Mouse (Mus musculus) forebrain, embryonic 11.5 days (tissue): ENCODE data around the gene Hspb11. TPM values are rescaled to one million over a fixed set of nuclear protein-coding genes. Genes with fewer than 3 reads are reported as not detected.

Source experiments
- ATAC-seq: fragments of 200-750 bp; cut with Nextera tagmentation; replicated peaks from 2 replicates; pipeline ENCODE4 v1.8.0; 2017; ENCODE audit warnings: moderate TSS enrichment; ENCODE audit not compliant: low FRiP score
- DNase-seq: peaks from one replicate; pipeline ENCODE4 v3.0.0-alpha.2; 2017; ENCODE audit warnings: low spot score
- H3K27ac ChIP-seq: fragments of 300-500 bp; sonication (generic); 2 replicates; pipeline ENCODE4 v1.5.1; 2014; ENCODE audit warnings: low read depth, low read length
- H3K27me3 ChIP-seq: fragments of 300-500 bp; sonication (generic); 2 replicates; pipeline ENCODE4 v1.6.1; 2014; ENCODE audit warnings: mild to moderate bottlenecking, low read length, mixed read lengths; ENCODE audit not compliant: control insufficient read depth, insufficient read depth
- H3K36me3 ChIP-seq: fragments of 300-500 bp; sonication (generic); 2 replicates; pipeline ENCODE4 v1.6.1; 2014; ENCODE audit warnings: mild to moderate bottlenecking, low read length, moderate library complexity, mixed read lengths; ENCODE audit not compliant: control insufficient read depth, insufficient read depth
- H3K4me1 ChIP-seq: fragments of 300-500 bp; sonication (generic); replicated peaks from 2 replicates; pipeline ENCODE4 v1.6.1; 2014; ENCODE audit warnings: low read length, mixed read lengths; ENCODE audit not compliant: control insufficient read depth, insufficient read depth
- H3K4me2 ChIP-seq: fragments of 300-500 bp; sonication (generic); 2 replicates; pipeline ENCODE4 v1.6.1; 2014; ENCODE audit warnings: low read depth, mild to moderate bottlenecking, low read length, moderate library complexity, mixed read lengths; ENCODE audit not compliant: severe bottlenecking
- H3K4me3 ChIP-seq: fragments of 300-500 bp; sonication (generic); 2 replicates; pipeline ENCODE4 v1.5.1; 2014; ENCODE audit warnings: low read depth, low read length
- H3K9ac ChIP-seq: fragments of 300-500 bp; sonication (generic); 2 replicates; pipeline ENCODE4 v1.6.1; 2014; ENCODE audit warnings: low read length
- H3K9me3 ChIP-seq: fragments of 300-500 bp; sonication (generic); 2 replicates; pipeline ENCODE4 v1.6.1; 2016; ENCODE audit warnings: low read length, mixed read lengths; ENCODE audit not compliant: control insufficient read depth
- WGBS: fragments of 180-500 bp; shearing (Covaris S2); extraction: QIAGEN DNeasy Blood & Tissue Kit; methylation state at CpG from one replicate; pipeline ENCODE4 v1.1.7; 2014; 5-methylcytosine and 5-hydroxymethylcytosine counted together
- polyA plus RNA-seq: library from polyadenylated mRNA; unstranded; fragments of >200 nt; fragmentation: Nextera tagmentation; extraction: Ambion mirVana; gene quantifications from 2 replicates; pipeline ENCODE4 v1.2.1, GENCODE M21; 2014

The Hspb11 gene
- polyA plus RNA-seq, 1 experiment from 2014 or later: 27.2 TPM

DNA sequence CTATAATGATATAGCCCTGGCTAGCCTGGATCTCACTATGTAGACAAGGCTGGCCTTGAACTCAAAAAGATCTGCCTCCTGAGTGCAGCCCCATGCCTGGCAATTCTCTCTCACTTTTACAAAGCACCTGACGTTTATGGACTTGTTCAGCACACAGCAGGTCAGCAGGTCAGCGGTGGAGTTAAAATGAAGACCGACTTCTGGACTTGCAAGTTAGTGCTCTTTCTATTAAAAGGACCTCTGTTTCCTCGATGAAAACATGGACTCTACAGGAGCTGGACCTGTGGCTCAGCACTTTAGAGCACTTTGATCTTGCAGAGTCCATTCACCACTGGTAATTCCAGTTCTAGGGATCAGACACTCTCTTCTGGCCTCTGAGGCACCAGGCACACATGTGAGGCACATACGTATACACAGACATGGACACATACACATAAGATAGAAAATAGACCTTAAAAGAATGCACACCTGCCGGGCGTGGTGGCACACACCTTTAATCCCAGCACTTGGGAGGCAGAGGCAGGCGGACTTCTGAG, 44.7 kb downstream of the Hspb11 start:
- Histone ChIP-seq H3K9ac (no peak overlapping the region), H3K36me3 (no peaks in the 10 kb centered on the region), H3K4me2 (no peak overlapping the region), H3K4me3 (no peak overlapping the region), H3K9me3 (no peaks in the 10 kb centered on the region), H3K27ac (no peak overlapping the region), H3K4me1 (no peaks in the 10 kb centered on the region), H3K27me3 (no peaks in the 10 kb centered on the region)
- ATAC-seq: no peak
- DNase-seq: no peak
- 86% methylated on average over 8 of the region's 8 CpGs for WGBS

DNA sequence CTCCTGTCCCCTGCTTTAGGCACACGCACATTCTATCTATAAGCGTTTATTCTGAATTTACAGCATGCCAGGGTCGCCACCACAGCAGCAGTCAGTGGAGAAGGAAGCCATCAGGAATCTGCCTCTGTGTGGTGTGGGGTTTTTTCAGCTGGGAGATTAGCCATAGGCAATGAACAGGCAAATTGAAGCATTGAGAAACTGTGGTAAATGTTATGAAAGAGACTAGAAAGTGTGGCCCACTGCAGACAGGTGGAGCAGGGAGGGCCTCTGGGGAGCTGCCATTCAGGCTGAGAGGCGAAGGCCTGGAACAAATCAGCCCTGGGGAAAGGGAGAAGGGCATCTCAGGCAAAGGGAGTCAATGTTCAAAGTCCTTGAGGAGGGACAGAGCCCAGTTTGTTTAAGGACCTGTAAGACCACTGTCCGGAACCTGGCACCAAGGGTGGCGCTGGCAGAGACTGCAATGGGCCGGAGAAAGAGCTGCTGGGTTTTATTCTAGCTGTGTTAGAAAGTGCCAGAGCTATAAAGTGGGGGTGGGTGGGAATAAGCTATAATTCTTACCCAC, 46.5 kb downstream of the Hspb11 start:
- H3K4me1 ChIP-seq: no peaks in the 10 kb centered on the region
- 89% methylated on average over 7 of the region's 7 CpGs for WGBS
- DNase-seq: no peak
- no peak overlapping the region for H3K4me3 ChIP-seq
- no peaks in the 10 kb centered on the region for H3K36me3 ChIP-seq
- no peak overlapping the region for H3K9ac ChIP-seq
- H3K4me2 ChIP-seq: no peak overlapping the region
- no peak overlapping the region for H3K27ac ChIP-seq
- H3K27me3 ChIP-seq: no peaks in the 10 kb centered on the region
- no peak for ATAC-seq
- H3K9me3 ChIP-seq: no peaks in the 10 kb centered on the region

DNA sequence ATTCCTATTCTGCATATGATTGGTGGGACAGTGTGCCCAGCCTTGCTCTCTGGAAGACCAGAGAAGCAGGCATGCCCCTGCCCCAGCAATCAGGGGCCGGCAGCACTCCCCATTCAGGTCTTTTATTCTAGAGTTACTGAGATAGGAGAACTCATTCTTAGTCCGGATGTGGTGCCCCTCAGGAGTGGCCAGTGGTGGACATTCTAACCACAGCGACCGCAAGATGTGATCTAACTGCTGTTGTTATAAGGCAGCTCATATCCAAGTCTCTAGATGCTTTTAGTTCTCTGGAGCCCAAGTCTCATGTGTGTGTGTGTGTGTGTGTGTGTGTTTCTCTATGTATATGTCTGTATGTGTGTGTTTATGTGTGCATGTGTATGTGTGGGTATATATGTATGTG, 47.0 kb downstream of the Hspb11 start:
- no peak overlapping the region for H3K9ac ChIP-seq
- DNase-seq (no peak), ATAC-seq (no peak)
- 74% methylated on average over 4 of the region's 4 CpGs for WGBS
- H3K9me3 ChIP-seq: no peaks in the 10 kb centered on the region
- H3K36me3 ChIP-seq: no peaks in the 10 kb centered on the region
- H3K4me2 ChIP-seq: no peak overlapping the region
- no peaks in the 10 kb centered on the region for H3K27me3 ChIP-seq
- H3K4me3 ChIP-seq: no peak overlapping the region
- no peaks in the 10 kb centered on the region for H3K4me1 ChIP-seq
- H3K27ac ChIP-seq: no peak overlapping the region

DNA sequence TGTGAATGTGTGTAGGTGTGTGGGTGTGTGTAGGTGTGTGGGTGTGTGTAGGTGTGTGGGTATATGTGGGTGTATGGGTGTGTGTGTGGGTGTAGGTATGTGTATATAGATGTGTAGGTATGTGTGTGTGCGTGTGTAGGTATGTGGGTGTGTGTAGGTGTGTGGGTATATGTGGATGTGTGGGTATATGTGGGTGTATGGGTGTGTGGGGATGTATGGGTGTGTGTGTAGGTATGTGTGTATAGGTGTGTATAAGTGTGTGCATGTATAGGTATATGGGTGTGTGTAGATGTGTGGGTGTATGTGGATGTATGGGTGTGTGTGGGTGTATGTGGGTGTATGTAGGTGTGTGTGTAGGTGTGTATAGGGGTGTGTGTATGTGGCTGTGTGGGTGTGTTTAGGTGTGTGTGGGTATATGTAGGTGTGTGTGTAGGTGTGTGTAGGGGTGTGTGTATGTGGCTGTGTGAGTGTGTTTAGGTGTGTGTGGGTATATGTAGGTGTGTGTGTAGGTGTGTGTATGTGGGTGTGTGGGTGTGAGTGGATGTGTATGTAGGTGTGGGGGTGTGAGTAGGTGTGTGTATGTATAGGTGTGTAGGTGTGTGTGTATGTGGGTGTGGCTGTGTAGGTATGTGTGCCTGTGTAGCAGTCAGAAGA, 47.6 kb downstream of the Hspb11 start:
- no peak for ATAC-seq
- H3K9ac ChIP-seq: no peak overlapping the region

DNA sequence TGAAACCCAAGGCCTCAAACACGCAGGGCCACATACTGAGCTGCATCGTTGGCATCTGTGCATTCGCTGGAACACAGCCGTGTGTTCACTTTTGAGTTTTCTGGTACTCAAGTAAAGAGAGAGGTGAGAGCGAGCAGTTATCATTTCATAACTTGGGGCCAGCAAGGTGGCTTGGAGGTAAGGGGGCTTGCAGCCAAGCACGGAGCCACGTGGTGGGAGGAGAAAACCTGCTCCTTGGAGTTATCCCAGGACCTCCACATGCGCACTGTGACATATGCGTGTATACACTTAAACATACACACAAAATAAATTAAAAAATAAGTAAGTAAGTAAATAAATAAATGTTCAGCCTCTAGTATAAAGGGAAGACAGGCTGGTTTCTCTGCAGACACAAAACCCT, 48.8 kb downstream of the Hspb11 start:
- Histone ChIP-seq H3K9me3 (no peaks in the 10 kb centered on the region), H3K4me1 (no peaks in the 10 kb centered on the region), H3K36me3 (no peaks in the 10 kb centered on the region), H3K9ac (no peak overlapping the region), H3K4me2 (no peak overlapping the region), H3K4me3 (no peak overlapping the region), H3K27ac (no peak overlapping the region), H3K27me3 (no peaks in the 10 kb centered on the region)
- no peak for DNase-seq
- WGBS: 91% methylated on average over 9 of the region's 9 CpGs
- ATAC-seq: no peak

More for the DNA sequence above, 47.6 kb downstream of the Hspb11 start:
- H3K27me3 ChIP-seq: no peaks in the 10 kb centered on the region
- H3K4me3 ChIP-seq: no peak overlapping the region
- H3K4me2 ChIP-seq: no peak overlapping the region
- no peak overlapping the region for H3K27ac ChIP-seq
- no peak for DNase-seq
- no peaks in the 10 kb centered on the region for H3K36me3 ChIP-seq
- 97% methylated on average over 1 of the region's 1 CpGs for WGBS
- H3K9me3 ChIP-seq: no peaks in the 10 kb centered on the region
- no peaks in the 10 kb centered on the region for H3K4me1 ChIP-seq

DNA sequence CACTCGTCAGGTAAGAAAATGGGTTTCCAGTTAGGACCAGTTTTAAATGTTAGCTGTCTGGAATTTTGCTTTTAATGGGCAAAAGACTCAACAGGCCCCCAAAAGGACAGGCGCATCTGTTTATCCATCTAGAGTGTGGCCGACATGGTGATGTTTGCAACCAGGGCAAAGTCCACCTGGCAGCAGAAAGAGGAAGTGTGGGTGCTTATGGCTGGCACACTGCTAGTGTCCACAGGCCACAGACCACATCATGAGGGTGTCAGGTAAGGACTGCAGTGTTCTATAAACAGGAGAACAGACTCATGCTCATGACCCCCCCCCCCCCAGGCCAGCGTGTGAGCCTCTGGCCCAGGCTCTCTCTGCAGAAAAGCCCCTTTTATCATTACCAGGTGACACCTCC, 49.4 kb downstream of the Hspb11 start:
- Histone ChIP-seq H3K9me3 (no peaks in the 10 kb centered on the region), H3K4me1 (no peaks in the 10 kb centered on the region), H3K36me3 (no peaks in the 10 kb centered on the region), H3K4me2 (no peak overlapping the region), H3K4me3 (no peak overlapping the region), H3K27ac (no peak overlapping the region), H3K27me3 (no peaks in the 10 kb centered on the region), H3K9ac (no peak overlapping the region)
- no peak for DNase-seq
- 86% methylated on average over 4 of the region's 4 CpGs for WGBS
- no peak for ATAC-seq

DNA sequence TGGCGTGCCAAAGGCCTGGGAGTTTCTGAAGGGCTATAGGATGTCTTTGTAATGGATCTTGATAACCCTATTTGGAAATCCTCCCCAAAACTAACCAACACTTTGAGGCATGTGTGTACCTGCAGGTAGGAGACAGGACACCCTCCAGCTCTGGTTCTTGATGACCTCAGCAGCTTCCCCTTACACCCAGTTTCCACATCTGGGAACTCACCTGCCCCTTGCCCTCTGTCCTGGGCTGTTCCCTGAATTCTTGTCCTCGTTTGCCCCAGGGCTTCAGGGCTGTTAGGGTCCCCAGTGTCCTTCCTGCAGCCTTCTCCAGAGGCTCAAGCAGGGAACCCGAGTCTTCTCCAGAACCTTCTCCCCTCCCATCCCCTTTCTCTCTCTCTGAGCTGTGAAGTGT, 50.1 kb downstream of the Hspb11 start:
- Histone ChIP-seq H3K27me3 (no peaks in the 10 kb centered on the region), H3K27ac (no peak overlapping the region), H3K36me3 (no peaks in the 10 kb centered on the region), H3K9ac (no peak overlapping the region), H3K4me1 (no peaks in the 10 kb centered on the region), H3K9me3 (no peaks in the 10 kb centered on the region), H3K4me2 (no peak overlapping the region), H3K4me3 (no peak overlapping the region)
- DNase-seq (no peak), ATAC-seq (no peak)
- WGBS: 66% methylated on average over 3 of the region's 3 CpGs

DNA sequence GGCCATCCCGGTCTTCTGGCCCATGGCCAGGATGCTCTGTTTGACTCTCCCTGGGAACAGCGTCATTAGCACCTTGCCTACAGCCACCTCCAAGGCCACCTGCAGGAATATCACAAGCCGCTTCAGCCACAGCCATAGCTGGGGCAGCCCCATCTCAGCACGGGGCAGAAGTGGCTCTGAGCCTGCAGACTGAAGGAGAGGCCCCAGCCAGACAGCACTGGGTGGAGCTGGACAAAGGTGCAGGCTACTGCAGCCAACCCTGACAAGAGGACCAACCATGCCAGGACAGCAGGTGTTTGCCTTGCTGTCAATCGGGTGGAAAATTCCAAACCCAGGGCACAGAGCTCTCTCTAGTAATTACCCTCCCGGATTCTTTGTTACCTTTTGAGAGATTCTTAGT, 53.6 kb downstream of the Hspb11 start, which contains the start of gene Dio1:
Dio1 (minus strand) TSS at position 204 of the 400 bp plus-strand sequence.
- Histone ChIP-seq H3K4me3 (no peak within 1 kb of the TSS), H3K9ac (no peak within 1 kb of the TSS), H3K27me3 (no peaks in the 10 kb centered on the region), H3K27ac (no peak within 1 kb of the TSS), H3K4me1 (no peaks in the 10 kb centered on the region), H3K4me2 (no peak within 1 kb of the TSS), H3K9me3 (no peaks in the 10 kb centered on the region), H3K36me3 (no peaks in the 10 kb centered on the region)
- 57% methylated on average over 6 of the region's 6 CpGs for WGBS
- ATAC-seq (no peak), DNase-seq (no peak)
